Mouse (Mus musculus) liver, adult 2 months (tissue): ENCODE data around the gene Eri2.

Source experiments
- CTCF ChIP-seq: fragments of 200-500 bp; IDR thresholded peaks from 2 replicates; pipeline ENCODE4 v1.5.1; 2011; ENCODE audit warnings: low read depth, low read length, control low read depth
- POLR2A ChIP-seq: fragments of 200-500 bp; IDR thresholded peaks from 2 replicates; pipeline ENCODE4 v1.6.1; 2011; ENCODE audit warnings: low read length, control low read depth; ENCODE audit not compliant: insufficient read depth; ENCODE audit errors: extremely low read depth

DNA sequence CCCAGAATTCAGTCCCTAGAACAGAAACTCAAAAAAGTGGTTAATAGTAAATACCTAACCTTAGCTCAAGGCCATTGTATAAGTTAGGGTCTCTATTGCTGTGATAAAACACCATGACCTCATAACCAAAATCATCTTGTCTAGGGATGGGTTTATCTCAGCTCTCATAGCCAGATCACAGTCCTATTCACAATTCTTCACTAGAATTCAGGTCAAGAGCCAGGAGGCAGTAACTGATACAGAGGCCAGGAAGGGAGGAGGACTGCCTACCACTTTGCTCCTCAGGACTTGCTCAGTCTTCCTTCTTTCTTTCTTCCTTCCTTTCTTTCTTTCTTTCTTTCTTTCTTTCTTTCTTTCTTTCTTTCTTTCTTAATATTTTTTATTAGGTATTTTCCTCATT, 1.5 kb upstream of the Eri2 start:
- TF ChIP-seq CTCF (no peak), POLR2A (no peak)
